Mouse (Mus musculus): ENCODE data around the gene Ssr1.

DNA sequence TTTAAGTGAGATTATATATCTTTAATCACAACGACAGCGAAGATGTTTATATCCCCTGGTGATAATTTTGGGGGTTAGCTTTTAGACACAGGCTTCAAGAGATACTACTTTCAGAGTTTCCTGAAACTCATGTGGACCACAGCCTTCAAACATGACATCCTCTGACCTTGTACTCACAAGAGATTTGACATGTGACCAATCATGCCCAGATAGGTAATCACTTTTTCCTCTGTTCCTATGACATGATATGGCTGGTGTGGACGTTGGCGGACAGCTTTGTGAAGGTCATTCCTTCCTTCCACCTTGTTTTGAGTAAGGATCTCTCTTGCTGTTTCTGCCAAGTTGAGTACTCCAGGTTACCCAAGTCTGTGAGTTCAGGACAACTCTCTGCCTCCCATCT lies 34.4 kb upstream of the Ssr1 start:
- no peak for TF ChIP-seq CTCF (IDR thresholded peaks at IDR 0.05; ENCODE audit: low read depth)
- no peak for TF ChIP-seq EP300 (optimal IDR thresholded peaks at IDR 0.05)
